In the genomic region with DNA sequence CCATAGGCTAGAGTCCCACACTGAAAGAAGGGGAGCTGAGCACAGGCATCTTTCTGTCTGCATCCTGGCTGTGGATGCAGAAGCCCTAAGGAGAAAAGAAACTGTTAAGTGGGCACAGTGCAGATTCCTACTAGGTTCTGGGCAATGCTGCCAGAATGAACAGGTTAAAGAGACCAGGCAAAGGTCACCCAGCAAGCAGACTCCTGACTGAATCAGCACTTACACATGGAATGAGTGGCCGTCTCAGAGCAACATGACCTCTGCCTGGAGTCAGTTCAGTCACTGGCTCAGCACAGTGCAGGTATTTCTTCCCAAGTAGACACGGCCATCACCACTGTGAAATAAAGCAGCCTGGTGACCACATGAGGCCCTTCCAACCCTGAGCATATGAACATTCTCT, we compare ENCODE assay signal across 29 mouse cellular contexts.
DNase-seq lines count a peak whose midpoint lies in the region; ATAC-seq lines count a peak whose summit lies in the region.
"Had no signal": no experiment of that assay in that cellular context is flagged by ENCODE, and none has a peak within 500 bp of the region (broad histone marks: within the 10 kb centered on the region; RNA-seq: fewer than 3 reads in every experiment).

No protein-coding gene starts in this region.

- H3K9me3 ChIP-seq in kidney, embryonic 15.5 days (replicated peaks), result no peaks in the 10 kb centered on the region
- no peaks in the 10 kb centered on the region for H3K9me3 ChIP-seq in kidney, embryonic 16.5 days (ENCODE audit: low read length)
- H3K9me3 ChIP-seq: limb, embryonic 10.5 days; limb, embryonic 15.5 days; liver, embryonic 13.5 days; megakaryocyte, embryonic 14.5 days; midbrain, embryonic 12.5 days; neural tube, embryonic 12.5 days had no signal

- H3K27ac ChIP-seq in kidney, embryonic 15.5 days, result no peak overlapping the region
- H3K27ac ChIP-seq in kidney, embryonic 16.5 days (ENCODE audit: low read length), result no peak overlapping the region
- H3K27ac ChIP-seq: gastrocnemius, adult 2 months; limb, embryonic 10.5 days; limb, embryonic 15.5 days; liver, embryonic 13.5 days; midbrain, embryonic 12.5 days; neural tube, embryonic 12.5 days had no signal

- no peak overlapping the region for H3K4me2 ChIP-seq in kidney, embryonic 15.5 days
- H3K4me2 ChIP-seq in kidney, embryonic 16.5 days (replicated peaks; ENCODE audit: low read depth, low read length), result no peak overlapping the region
- H3K4me2 ChIP-seq: limb, embryonic 15.5 days; liver, embryonic 13.5 days; midbrain, embryonic 12.5 days; neural tube, embryonic 12.5 days had no signal

- H3K9ac ChIP-seq in kidney, embryonic 15.5 days, result no peak overlapping the region
- H3K9ac ChIP-seq in kidney, embryonic 16.5 days (replicated peaks; ENCODE audit: low read length), result no peak overlapping the region
- H3K9ac ChIP-seq: limb, embryonic 15.5 days; liver, embryonic 13.5 days; midbrain, embryonic 12.5 days; neural tube, embryonic 12.5 days had no signal

- no peak overlapping the region for H3K4me3 ChIP-seq in kidney, embryonic 15.5 days (replicated peaks)
- H3K4me3 ChIP-seq in kidney, embryonic 16.5 days (ENCODE audit: low read length), result no peak overlapping the region
- H3K4me3 ChIP-seq: erythroblast, embryonic 14.5 days; gastrocnemius, adult 2 months; limb, embryonic 10.5 days; limb, embryonic 15.5 days; liver, embryonic 13.5 days; megakaryocyte, embryonic 14.5 days; midbrain, embryonic 12.5 days; myocyte; neural tube, embryonic 12.5 days had no signal

- peaks cover 33% of the 10 kb centered on the region for H3K4me1 ChIP-seq in kidney, embryonic 15.5 days
- H3K4me1 ChIP-seq in kidney, embryonic 16.5 days (ENCODE audit: insufficient read depth, low read length), result peaks cover 24% of the 10 kb centered on the region
- H3K4me1 ChIP-seq: liver, embryonic 13.5 days; midbrain, embryonic 12.5 days had no signal

- DNase-seq in kidney, adult 11 months, result peak; percentile 83
- DNase-seq in kidney, postnatal 36 days, result peak; percentile 58 to 88
- no peak for DNase-seq in urinary bladder, adult 18-20 months (ENCODE audit: low spot score in 2 of 2)
- DNase-seq in ovary, postnatal 14 days (ENCODE audit: low spot score), result no peak
- DNase-seq in gastrocnemius, postnatal 25 days, result no peak
- DNase-seq: adrenal gland, adult 2 months; adrenal gland, postnatal 36 days; cerebellum, adult 18-20 months; cerebellum, postnatal 10 days; gastrocnemius, adult 2 months; heart, postnatal 14 days; layer of hippocampus, adult 9-11 months; liver, embryonic 13.5 days; lung, adult 18-20 months; lung, postnatal 4 days; retina, postnatal 1 day; right cerebral cortex, postnatal 14 days had no signal

- H3K27me3 ChIP-seq in kidney, embryonic 15.5 days, result no peaks in the 10 kb centered on the region
- no peaks in the 10 kb centered on the region for H3K27me3 ChIP-seq in kidney, embryonic 16.5 days (ENCODE audit: insufficient read depth, low read length)
- H3K27me3 ChIP-seq: limb, embryonic 15.5 days; liver, embryonic 13.5 days; midbrain, embryonic 12.5 days; neural tube, embryonic 12.5 days had no signal

- ATAC-seq in kidney, embryonic 15.5 days (replicated peaks; ENCODE audit: low FRiP score), result no peak
- peak; percentile 55; the same call in 1 of the 2 replicates for ATAC-seq in kidney, embryonic 16.5 days (ENCODE audit: low FRiP score, low TSS enrichment)
- ATAC-seq: forebrain, embryonic 16.5 days; hindbrain, embryonic 16.5 days; lung, postnatal 0 days had no signal

- 45% methylated on average over 2 of the region's 2 CpGs for whole genome bisulfite sequencing in kidney, embryonic 15.5 days
- 33% methylated on average over 2 of the region's 2 CpGs for WGBS in kidney, embryonic 16.5 days

- no peaks in the 10 kb centered on the region for H3K36me3 ChIP-seq in kidney, embryonic 15.5 days
- no peaks in the 10 kb centered on the region for H3K36me3 ChIP-seq in kidney, embryonic 16.5 days (ENCODE audit: insufficient read depth, low read length)
- H3K36me3 ChIP-seq: limb, embryonic 10.5 days; limb, embryonic 15.5 days; liver, embryonic 13.5 days; midbrain, embryonic 12.5 days; neural tube, embryonic 12.5 days had no signal

Comparison
In these comparisons a context has a peak if more than half of its experiments do, and no peak if none do; other contexts are left out.
1. DNase-seq: peak in kidney, adult 11 months (single experiment) and kidney, postnatal 36 days (2 of 2); none in urinary bladder, adult 18-20 months (0 of 2), ovary, postnatal 14 days (single experiment) and gastrocnemius, postnatal 25 days (single experiment).